Mouse (Mus musculus): ENCODE results near the gene Gk2. TPM values are rescaled to one million over a fixed set of nuclear protein-coding genes. Genes with fewer than 3 reads are reported as not detected.

Gk2 gene
- polyA plus RNA-seq, 1 experiment: not detected

Other genes with a start within 250 kb of the Gk2 start
- gene Naa11, start 64.6 kb downstream of the Gk2 start, polyA plus RNA-seq (2012; rRNA removed): not detected in 2 replicates